Mouse (Mus musculus): ENCODE measurements at regions not wholly inside any gene's neighbourhood (a gene's known extent, or its start where the extent isn't known, plus 50 kb on each side); places are given as distances from the start of the nearest gene placed in this dataset.

GRCm38 (mm10) chr4:80691774-80692485 lies 142.0 kb upstream of the Tyrp1 start:
- no peak for ATAC-seq (ENCODE audit: insufficient number of reproducible peaks, low FRiP score, low TSS enrichment)

DNA sequence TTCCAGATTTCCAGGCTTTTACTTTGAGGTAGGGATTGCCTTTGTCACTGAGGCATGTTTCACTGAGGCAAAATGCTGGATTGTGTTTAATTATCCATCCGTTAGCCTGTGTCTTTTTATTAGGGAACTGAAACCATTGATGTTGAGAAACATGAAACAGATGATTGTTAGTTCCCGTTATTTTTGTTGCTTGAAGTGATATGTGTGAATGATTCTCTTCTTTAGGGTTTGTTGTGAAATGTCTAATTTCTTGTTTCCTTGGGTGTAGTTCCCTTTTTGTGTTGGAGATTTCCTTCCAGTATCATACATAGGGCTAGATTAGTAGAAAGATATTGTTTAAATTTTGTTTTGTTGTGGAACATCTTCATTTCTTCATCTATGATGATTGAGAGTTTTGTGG lies 121.2 kb upstream of the Tyrp1 start:
- no peak for ATAC-seq (ENCODE audit: insufficient number of reproducible peaks, low FRiP score, low TSS enrichment)

DNA sequence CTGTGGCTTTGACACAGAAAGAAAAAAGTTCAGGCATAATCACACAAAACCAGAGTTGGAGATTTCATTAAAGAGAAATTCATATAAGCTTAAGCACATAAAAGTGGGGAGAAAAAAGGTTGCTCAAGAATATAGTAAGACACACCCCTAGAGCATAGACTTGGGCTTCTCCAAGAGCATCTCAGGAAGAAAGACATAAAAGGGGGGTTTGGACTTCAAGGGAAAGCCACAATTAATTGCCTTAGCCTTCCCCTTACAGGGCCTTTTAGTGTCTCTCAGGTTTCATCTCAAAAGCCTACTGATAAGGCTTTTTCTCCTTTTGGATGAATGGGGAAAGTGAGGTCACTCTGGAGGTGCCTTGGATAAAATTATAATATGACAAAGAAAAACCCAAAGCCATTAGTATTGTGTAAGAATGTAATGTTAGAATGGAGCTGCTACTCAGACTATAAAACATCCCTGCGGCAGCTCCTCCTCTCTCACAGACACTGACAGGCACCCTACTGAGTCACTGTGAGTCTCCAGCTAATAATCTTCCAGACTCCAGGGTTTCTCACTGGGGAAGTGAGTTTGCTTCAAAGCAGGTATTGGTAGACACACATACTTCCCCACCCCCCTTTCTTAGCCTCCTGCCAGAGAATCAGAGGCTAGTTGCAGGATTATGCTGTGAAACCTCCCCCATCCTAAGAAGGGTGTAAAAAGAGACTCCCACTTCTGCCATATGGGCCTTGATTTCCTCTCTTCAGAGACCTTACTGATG lies 88.8 kb upstream of the Tyrp1 start:
- ATAC-seq (ENCODE audit: insufficient number of reproducible peaks, low FRiP score, low TSS enrichment): no peak

DNA sequence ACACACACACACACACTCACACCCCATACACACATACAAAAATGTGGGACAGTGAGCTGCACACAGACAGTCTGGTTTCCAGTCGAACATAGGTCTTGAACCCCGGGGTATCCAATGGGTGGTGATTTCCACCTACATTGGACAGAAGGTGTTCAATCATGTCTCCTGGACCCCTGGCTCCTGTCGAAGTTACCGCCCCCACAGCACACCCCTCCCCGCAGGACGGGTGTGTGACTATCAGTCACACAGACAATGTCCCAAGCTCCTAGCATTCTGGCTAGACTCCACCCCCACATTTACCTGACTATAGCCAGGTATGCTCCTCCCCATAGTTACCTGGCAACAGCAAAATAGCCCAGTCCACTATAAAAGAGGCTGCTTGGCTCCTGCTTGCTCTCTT lies 81.7 kb upstream of the Tyrp1 start:
- no peak for ATAC-seq (ENCODE audit: insufficient number of reproducible peaks, low FRiP score, low TSS enrichment)

DNA sequence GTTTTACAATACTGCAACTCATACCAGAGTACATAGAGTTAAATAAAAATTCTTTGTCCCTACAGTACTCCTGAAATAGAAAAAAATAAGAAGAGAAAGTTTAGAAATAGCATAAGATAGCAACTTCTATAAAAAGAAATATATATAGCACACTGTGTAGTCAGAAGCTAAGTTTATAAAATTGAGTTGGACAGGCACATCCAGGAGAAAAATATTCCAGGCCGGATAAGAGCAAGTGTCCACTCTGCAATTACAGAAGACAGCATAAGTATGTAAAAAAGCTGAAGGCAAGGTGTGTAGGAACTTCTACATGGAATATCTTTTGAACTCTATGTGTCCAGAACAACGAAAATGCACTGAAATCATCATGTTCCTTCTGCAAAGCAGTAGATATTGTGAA lies 77.8 kb upstream of the Tyrp1 start:
- no peak for ATAC-seq (ENCODE audit: insufficient number of reproducible peaks, low FRiP score, low TSS enrichment)

- no peak for ATAC-seq (ENCODE audit: insufficient number of reproducible peaks, low FRiP score, low TSS enrichment)
Measured at GRCm38 (mm10) chr4:80764024-80764423, 69.9 kb upstream of the Tyrp1 start.

- ATAC-seq (ENCODE audit: insufficient number of reproducible peaks, low FRiP score, low TSS enrichment): peak; percentile 62; the same call in 1 of the 2 replicates
Measured at GRCm38 (mm10) chr4:80765781-80766180, 68.1 kb upstream of the Tyrp1 start.

- ATAC-seq (ENCODE audit: insufficient number of reproducible peaks, low FRiP score, low TSS enrichment): no peak
Measured at GRCm38 (mm10) chr4:80767447-80767846, 66.5 kb upstream of the Tyrp1 start.

All from cerebellum, adult (tissue).